Mouse (Mus musculus) gastrocnemius, postnatal 10 days (tissue): ENCODE measurements at regions not wholly inside any gene's neighbourhood (a gene's known extent, or its start where the extent isn't known, plus 50 kb on each side); places are given as distances from the start of the nearest gene placed in this dataset.

Source experiments
- DNase-seq: peaks from one replicate; pipeline ENCODE4 v3.0.0; 2021; ENCODE audit warnings: mixed read lengths

DNA sequence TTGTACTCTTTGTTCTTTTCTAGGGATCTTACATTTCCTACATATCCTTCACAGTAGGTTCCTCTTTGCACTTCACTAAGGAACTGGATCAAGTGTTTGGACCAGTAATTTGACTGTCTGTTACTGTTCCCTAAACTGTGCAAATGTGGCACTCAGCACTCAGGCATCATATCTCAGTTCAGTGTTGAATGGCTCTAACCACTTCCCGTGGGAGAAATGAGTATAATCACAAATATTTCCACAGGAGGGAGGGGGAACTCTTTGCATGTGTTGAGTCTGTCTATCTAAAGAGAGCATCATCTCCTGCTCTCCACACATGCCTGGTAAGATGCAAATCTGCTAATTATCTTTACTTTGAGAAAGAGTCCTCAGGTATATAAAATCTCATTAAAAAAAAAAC is 588.5 kb downstream of the Plod2 start:
- DNase-seq, result no peak

GRCm38 (mm10) chr9:93131620-93132200 is 589.7 kb downstream of the Plod2 start:
- DNase-seq, result no peak

DNA sequence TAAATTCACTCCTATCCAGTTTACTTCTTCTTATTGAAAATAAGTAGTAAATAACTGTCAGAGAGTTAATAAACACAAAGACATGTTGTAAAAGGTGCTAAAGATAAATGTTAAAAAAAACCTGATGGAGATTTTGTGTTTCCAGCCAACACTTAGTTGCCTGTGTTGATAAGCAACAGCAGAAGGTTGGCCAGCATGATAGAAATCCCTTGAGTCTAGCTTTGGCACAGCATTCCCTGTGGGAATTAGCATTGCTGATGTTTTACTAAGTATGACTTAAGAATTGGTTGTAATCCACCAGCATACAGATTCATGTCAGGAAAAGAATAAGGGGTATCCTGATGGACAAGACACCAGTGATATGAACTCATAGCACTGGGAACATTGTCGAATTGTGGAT is 594.3 kb downstream of the Plod2 start:
- no peak for DNase-seq

GRCm38 (mm10) chr9:93170071-93170470 is 628.0 kb downstream of the Plod2 start:
- DNase-seq, result no peak

DNA sequence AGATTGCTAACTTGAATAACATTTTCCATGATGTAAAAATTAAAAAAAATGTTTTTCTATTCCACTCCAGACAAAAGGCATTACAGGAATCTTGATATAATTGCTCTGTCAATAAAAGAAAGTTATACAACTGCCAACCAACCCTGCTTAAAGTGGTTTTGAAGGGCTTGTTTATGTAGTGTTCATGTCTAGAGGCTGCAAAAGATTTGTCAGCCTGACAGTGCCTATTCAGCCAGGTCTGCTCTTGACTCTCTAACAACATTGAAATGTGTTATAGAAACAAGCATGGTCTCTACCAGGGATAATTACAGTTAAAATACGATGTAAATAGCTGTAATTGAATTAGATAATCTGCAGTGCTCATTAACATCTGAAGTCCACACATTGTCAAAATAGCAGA is 644.6 kb downstream of the Plod2 start:
- DNase-seq, result no peak

GRCm38 (mm10) chr9:93232562-93232961 is 690.5 kb downstream of the Plod2 start:
- no peak for DNase-seq

DNA sequence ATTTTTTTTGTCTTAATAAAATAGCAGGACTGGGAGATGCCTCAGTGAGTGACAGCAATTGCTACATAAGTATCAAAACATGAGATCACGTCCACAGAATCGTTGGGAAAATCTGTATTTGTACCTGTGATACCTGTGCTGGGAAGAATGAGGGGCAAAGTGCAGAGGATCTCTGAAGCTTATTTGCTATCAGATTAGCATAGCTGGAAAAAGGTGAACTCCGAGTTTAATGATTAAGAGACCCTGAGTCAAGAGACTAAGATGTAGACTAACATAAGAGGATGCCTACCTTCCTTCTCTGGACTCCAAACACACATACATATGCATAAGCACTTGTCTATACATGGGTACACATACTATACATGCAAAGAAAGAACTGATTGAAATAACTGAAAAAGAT is 710.1 kb downstream of the Plod2 start:
- DNase-seq, result no peak

GRCm38 (mm10) chr9:93297332-93297731 is 755.3 kb downstream of the Plod2 start:
- no peak for DNase-seq

GRCm38 (mm10) chr9:93306753-93307152 is 764.7 kb downstream of the Plod2 start:
- DNase-seq, result no peak

DNA sequence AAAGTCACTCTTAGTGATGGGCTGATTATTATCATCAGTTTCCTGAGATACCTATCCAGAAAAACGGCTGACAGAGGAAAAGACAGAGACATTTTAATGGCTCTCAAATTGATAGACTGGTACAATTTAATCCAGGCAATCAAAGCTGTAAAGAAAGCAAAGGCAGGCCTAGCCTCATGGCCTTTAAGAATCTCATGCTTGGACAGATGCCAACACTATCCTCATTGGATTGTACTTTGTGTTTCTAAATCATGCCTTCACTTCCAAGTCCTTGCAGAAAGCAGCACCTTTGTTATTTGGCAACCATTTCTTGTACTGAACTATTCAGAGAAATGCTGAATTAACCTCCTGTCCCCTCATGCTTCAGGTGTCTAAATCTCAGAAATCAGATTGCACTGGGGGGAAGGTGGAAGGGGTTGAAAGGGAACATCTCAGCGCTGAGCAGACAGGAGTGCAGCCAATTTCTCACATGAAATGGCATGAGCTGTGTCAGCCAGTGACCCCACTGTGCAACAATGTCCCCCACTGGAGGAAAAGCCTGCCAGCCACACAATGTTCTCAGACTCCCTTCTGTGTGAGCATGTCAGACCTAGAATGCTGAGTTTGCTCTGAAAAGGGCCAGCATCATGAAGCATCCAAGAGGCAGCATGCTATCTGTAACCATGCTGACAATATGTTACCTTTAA is 787.1 kb downstream of the Plod2 start:
- no peak for DNase-seq
